Mouse (Mus musculus): ENCODE results near the gene E2f2. TPM values are rescaled to one million over a fixed set of nuclear protein-coding genes. Genes with fewer than 3 reads are reported as not detected.
A peak's percentile ranks its signal among the peaks of the same experiment; 100 is the strongest.

The E2f2 gene
- total RNA-seq, 1 experiment from 2014 or later, result 6.8 TPM

DNA sequence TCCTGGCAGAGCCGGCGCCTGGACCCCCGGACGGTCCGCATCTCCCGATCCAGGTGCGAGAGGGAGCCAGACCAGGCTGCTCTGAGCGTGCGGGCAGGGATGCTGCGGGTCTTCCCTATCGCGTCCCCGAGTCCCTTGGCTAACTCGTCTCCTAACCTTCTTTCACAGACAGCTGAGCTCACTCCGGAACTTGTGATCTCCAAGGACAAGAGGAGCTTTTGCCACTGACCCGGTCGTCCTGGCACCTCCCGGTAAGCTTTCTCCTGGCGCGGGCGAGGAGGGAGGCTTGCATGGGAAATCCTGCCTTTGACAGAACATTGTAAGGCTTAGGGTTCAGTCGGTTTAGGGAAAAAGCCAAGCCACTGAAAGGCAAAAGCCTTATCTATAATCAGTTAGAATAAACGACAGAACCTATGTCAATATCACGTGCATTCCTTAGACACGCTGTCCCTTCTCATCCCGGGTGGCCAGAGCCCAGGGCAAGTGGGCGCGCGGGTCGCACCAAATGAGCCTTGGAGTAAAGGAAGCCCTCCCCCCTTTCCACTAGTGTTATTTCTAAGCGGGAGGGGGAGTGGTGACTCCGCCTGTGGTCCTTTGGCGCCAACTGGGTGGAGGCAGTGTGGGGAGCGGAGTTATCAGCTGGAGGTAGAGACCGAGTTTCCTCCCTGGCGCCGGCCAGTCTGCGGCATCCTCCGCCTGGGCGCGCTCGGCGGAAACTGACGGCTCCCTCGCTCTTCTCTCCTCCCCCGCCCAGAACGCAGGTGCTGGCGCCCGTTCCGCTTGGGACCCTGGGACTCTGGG is 27.9 kb upstream of the E2f2 start:
- peak; percentile 56 for ATAC-seq (replicated peaks; ENCODE audit: low read depth, poor library complexity, severe bottlenecking)

DNA sequence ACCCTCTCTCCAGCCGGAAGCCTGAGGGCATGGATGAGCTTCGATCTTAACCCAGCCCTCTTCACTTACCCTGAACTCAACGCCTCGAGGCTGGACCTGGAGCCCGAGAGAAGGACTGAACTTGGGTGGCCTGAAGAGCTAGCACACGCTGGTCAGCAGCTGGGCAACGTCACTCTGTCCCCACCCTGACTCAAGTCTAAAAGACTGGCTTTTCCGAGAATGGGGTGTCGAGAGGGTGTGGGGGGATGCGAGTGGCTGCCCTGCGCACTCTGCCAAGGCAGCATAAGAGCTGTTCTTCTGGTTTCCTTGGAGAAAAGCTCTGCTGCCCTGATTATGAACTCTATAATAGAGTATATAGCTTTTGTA is 27.3 kb upstream of the E2f2 start:
- no peak for ATAC-seq (replicated peaks; ENCODE audit: low read depth, poor library complexity, severe bottlenecking)

DNA sequence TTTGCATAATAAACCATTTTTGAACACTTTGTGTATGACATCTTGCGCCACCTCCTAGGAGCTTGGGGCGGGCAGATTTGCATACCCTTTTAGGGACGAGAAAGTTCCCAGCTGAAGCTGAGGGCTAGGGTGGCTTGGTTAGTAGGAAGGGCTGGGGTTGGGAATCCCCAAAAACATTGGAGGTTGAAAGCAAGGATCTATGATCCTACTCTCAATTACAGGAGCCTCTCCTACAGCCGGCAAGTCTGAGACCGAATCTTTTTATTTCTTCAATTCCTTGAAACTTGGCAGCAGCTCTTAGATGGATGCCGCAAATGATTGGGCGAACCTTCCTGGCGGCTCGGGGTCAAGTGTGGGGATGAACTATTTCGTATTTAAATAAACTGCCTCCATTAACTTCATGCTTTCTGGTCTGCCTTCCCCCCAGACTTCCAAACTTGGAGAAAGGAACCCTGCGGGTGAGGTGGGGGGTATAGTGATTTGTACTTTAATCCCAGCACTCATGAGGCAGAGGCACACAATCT is 26.8 kb upstream of the E2f2 start:
- ATAC-seq (replicated peaks; ENCODE audit: low read depth, poor library complexity, severe bottlenecking), result no peak

DNA sequence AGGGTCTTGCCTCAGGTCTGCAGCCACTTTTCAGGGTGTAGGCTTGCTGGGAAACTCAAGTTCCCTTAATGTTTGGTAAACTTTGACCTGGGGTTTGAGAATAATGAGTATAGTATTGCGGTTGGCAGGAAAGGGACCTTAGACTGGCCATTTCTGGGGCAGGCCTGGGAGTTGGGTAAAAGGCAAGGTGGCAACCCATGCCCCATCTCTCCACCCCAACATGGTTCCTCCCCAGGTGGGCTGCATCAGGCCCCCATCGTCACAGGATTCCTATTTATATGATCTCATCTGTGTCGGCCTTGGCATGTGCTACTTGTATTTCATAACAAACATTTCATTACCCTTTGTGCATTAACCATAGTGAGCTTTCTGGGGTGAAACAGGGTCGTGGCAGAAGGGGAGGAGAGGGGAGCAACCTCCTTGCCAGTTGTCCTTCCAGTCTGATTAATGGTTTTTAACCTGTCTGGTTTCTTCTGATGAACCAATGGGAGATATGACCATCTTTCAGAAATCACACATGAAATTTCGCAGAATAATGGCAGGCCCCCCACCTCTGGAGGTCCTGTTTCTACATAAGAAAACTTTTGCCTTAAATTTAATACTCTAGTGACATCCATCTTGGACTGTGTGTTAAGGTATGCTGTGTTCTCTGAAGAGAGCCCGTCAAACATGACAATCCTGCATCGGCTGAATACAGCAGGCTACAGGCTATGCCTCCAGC is 26.0 kb upstream of the E2f2 start:
- ATAC-seq (replicated peaks; ENCODE audit: low read depth, poor library complexity, severe bottlenecking), result no peak

DNA sequence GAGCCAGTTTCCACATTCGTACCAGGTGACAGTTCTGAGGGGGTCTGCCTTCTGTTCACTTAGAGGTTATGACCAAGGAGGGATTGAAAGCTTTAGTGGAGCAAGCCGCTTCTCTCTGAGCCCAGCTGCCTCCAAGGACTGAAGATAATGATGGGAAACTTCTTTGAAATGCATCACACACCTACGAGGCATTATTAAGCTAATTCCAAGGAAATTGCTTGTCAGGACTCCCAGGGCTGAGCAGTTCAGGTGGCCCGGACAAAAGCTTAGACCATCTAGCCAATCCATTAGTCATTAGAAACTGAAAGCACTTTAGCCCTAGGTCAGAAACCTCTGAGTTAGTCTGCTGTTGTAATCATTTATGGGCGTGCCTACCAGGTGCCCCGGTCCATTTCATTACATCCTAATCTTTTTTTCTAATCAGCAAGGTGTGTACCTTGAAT is 25.5 kb upstream of the E2f2 start:
- ATAC-seq (replicated peaks; ENCODE audit: low read depth, poor library complexity, severe bottlenecking), result no peak

DNA sequence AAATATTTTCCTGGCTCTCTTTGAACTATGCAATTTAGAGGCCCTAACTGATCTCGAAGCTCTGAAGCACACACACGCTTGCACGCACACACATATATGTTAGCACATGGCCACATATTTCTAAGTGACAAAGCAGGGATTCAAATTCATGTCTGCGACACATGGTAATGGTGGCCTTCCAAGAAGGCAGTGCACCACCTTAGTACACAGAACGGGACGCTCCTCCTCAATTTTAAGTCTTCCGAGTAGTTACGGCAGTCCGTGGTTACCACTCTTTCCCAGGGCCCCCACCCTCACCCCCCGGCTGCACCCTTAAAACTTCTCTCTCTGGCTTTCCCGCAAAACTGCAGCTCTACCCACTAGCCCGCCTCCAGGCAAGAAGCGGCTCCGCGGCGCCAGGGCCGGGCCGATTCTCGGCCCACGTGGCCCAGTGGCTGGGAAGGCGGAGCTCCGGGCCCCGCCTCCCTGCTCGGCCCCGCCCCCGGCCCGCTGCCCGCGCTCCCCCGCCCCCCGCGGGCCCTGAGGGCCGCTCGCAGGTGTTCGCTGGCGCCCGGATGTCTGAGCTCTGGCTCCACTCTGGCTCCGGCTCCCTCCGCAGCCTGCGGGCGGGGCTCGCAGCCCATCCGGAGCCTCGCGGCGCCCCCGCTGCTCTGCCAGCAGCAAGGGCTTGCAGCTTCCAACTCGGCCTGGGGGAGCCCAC is 24.6 kb upstream of the E2f2 start:
- ATAC-seq (replicated peaks; ENCODE audit: low read depth, poor library complexity, severe bottlenecking), result peak; percentile 30

DNA sequence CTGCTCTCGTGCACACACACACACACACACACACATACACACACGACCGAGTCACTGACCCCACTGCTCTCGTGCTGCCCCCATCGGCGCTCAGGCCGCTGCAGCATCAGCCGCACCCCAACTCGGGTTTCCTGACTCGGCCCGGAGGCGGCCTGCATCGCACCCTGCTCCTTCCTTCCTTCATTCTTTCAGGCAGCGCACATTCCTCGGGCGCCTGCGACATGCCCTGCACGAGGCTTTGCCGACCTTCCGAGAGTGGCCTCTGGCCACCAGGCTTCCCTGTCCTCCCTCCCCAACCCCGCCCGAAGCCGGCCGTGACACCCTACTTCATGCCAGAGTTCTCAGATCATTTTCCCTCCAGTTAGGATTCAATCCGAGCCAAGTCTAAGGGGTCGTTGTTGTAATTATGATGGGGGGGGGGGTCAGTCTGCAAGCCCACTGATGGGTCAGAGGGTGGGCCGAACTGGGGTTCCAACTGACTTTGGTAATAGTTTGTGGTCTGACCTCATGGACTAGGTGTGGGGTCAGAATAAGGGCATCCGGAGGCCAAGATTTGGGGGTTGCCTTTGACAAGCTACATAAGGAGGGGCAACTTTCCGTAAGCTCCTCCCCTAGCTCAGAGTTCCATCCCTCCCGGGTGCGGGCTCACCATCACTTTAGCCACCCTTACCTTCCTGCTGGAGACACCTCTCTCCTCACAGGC is 23.7 kb upstream of the E2f2 start:
- ATAC-seq (replicated peaks; ENCODE audit: low read depth, poor library complexity, severe bottlenecking), result no peak

DNA sequence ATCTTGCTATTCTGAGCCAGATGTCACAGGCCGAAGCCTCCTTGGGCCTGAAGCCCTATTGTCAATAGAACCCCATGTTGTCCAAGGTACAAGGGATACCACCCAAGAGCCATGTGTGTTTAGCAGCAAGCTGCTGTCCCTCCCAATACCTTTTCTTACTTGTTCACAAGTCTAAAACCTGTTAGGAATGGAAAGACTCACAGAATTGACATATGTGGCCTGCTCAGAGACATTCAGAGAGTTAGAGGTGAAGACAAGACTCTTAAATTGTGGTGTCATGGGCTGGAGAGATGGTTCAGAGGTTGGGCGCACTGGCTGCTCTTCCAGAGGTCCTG is 23.2 kb upstream of the E2f2 start:
- ATAC-seq (replicated peaks; ENCODE audit: low read depth, poor library complexity, severe bottlenecking), result no peak

DNA sequence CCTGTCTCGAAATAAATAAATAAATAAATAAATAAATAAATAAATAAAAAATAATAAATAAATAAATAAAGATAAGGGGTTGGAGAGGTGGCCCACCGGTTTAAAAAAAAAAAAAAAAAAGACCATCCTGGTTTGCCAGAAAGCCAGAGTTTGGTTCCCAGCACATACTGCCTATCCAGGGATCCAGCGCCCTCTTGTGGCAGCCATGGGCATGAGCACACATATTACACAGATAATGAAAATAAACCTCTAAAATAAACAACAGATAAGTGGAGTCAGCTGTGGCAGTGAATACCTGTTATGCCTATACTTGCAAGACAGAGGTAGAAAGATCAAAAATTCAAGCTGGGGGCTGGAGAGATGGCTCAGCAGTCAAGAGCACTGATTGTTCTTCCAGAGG is 22.5 kb upstream of the E2f2 start:
- ATAC-seq (replicated peaks; ENCODE audit: low read depth, poor library complexity, severe bottlenecking), result 0 out of 2 replicates have a peak, but pooled peaks have one; percentile 23

DNA sequence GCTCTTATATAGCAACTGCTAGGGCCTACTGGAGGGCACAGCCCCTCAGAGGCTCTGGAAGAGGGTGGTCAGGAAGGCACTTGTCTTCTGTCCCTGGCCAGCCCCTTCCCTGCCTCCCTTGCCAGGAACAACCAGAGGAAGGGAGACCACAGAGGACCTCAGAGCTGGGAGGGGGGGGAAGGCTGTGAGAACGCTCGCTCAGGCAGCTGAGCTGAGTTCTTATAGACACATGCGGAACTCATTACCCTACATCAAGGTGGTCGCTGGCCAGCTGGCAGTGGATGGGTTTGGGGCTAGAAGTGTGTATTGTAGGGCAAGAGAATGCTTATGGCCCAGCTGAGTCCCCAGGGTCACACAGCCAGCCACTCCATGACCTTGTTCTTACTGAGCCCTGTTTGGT is 21.6 kb upstream of the E2f2 start:
- ATAC-seq (replicated peaks; ENCODE audit: low read depth, poor library complexity, severe bottlenecking), result no peak

DNA sequence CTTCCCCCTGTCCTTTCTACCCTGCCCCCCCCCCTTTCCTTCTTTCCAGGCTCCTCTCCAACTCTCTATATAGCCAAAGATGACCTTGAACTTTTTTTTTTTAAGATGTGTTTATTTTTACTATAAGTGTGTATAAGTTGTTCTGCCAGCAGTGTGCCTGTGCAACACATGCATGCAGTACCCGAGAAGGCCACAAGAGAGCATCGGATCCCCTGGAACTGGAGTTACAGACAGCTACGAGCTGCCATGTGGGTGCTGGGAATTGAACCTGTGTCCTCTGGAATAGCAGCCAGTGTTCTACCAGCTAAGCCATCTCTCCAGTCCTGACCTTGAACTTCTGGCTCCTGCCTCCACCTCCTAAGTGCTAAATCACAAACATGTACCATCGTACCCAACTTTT is 19.4 kb upstream of the E2f2 start:
- ATAC-seq (replicated peaks; ENCODE audit: low read depth, poor library complexity, severe bottlenecking), result no peak

DNA sequence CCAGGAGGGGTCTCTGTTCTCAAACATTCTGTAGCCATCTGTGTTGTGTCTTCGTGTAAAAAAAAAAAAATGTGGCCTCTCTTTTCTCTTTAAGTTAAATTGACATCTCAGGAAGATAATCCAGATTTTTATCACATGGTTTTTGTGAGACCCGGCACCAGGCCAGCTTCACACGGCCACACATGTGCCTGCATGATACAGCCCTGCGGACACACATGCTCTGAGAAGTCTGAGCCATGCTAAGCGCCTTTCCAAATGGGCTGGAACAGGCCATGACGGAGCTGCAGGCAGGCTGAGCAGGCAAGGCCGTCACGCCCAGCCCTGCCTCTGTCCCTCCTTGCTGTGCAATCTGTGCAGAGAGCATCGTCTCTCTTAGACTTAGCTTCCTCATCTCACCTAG is 17.7 kb upstream of the E2f2 start:
- ATAC-seq (replicated peaks; ENCODE audit: low read depth, poor library complexity, severe bottlenecking), result no peak

DNA sequence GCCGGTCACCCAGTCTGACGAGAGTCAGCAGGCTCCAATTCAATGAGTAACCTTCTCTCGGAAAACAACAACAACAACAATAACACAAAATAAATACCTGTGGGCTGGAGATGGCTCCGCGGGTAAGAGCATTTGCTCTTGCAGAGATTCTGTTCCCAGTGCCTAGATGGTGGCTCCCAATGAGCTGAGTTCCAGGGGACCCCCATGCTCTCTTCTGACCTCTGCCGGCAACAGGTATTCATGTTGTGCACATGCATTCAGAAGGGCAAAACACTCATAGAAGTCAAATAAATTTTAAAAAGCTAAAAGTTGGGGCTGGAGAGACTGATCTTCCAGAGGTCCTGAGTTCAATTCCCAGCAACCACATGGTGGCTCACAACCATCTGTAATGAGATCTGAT is 13.7 kb upstream of the E2f2 start:
- no peak for ATAC-seq (replicated peaks; ENCODE audit: low read depth, poor library complexity, severe bottlenecking)

DNA sequence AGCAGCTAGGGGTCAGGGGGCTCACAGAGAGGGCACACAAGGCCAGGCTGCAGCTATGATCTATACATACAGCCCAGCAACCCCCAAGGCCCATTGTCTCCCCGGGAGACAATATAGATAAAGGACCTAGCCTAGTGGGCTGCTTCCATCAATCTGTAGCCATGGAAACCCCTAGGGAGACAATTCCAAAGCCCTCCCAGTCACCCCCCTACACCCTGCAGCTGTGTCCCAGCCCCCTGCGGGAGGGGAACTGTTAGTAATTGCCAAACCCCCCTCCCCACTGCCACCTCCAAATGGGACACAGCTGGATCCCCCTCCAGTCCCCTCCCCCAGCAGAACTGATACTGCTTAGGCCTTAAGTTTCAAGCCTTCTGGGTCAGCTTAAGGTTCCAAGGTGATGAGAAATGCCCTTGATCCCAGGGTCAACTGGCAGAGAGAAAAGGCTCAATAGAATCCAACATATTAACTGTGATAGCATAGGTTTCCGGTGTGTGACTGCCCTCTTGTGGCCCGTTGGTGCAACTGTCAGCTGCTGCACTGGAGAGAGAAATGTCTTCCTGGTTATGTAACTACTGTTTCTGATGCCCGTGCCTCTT is 12.3 kb upstream of the E2f2 start:
- peak; percentile 91 for ATAC-seq (replicated peaks; ENCODE audit: low read depth, poor library complexity, severe bottlenecking)

DNA sequence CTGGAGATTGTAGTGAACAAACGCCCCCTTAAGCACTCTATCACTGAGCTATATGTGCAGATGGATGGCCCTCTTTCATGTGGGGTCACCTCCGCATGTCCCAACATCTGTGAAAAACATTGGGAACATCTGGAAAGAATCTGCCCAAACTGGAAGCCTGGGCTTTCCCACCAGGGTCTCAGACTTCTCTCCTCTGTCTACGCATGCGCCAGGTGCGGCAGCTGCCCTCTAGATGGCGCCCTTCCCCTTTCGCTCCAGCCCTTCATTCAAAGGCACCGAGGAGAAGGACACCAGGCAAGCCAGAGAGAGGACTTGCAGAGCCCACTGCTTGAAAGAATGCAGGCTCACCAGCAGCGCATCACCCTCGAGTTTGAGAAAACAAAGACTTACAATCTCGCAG is 8.7 kb upstream of the E2f2 start:
- ATAC-seq (replicated peaks; ENCODE audit: low read depth, poor library complexity, severe bottlenecking), result peak; percentile 86

DNA sequence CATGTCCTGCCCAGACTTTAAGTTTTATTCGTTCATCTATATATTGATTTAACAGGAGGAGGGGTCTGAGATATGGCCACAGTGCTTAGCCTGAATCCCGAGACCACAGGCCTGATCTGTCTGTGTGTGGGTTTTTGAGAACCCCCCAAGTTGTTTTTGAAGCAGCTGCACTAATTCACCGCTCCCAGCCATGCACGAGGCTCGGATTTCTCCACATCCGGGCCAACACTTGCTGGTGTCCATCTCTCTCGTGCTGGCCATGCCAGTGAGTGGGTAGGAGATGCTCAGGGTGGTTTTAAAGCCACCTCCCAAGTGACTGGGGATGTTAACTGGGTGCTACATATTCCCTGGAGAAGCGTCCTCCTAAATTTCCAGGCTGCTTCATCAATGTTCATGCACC is 7.2 kb upstream of the E2f2 start:
- ATAC-seq (replicated peaks; ENCODE audit: low read depth, poor library complexity, severe bottlenecking), result no peak

DNA sequence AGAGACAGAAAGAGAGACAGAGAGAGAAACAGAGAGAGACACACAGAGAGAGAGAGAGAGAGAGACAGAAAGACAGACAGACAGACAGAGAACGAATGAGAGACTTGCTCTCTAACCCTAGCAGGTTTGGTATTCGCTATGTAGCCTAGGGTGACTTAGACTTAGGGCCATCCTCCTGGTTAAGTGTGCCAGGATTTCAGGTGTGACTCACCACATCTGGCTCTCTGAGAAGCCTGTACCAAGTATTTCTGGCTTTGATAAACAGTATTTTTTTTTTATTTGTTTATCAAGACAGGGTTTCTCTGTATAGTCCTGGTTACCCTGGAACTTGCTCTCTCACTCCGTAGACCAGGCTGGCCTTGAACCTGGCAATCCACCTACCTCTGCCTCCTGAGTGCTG is 4.5 kb upstream of the E2f2 start:
- ATAC-seq (replicated peaks; ENCODE audit: low read depth, poor library complexity, severe bottlenecking), result no peak

DNA sequence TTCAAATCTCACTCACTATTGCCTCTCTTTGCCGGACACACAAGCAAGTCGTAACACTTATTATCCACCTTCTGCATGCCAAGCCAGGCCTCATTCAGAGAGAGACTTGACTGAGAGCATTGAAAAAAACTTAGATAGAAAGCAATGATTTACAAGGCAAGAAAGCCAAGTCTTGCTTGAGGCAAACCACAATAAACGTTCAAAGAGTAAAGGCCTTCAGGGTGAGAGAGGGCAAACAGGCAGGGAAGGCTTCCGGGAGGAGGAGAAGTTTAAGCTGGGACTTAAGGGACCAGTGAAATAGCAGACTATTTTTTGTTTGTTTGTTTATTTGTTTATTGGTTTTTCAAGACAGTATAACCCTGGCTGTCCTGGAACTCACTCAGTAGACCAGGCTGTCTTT is 1.8 kb upstream of the E2f2 start:
- no peak for ATAC-seq (replicated peaks; ENCODE audit: low read depth, poor library complexity, severe bottlenecking)

DNA sequence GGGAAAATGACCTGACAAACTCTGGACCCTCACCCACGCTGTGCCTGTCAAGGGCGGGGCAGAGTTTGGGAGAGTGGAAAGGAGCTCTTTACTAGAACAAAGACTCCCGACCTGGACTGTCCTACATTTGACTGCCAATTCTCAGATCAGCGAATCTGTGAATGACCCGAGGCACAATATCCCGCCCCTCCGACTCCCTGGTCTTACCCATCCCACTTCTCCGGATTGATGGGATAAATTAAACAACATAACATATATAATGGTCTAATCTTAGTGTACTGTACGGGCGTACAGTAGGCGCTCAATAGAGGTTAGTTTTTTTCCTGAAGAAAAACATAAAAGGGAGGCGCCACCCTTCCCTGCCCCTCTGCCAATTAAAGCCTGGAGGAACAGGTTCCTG is 739 bp upstream of the E2f2 start:
- ATAC-seq (replicated peaks; ENCODE audit: low read depth, poor library complexity, severe bottlenecking), result no peak

DNA sequence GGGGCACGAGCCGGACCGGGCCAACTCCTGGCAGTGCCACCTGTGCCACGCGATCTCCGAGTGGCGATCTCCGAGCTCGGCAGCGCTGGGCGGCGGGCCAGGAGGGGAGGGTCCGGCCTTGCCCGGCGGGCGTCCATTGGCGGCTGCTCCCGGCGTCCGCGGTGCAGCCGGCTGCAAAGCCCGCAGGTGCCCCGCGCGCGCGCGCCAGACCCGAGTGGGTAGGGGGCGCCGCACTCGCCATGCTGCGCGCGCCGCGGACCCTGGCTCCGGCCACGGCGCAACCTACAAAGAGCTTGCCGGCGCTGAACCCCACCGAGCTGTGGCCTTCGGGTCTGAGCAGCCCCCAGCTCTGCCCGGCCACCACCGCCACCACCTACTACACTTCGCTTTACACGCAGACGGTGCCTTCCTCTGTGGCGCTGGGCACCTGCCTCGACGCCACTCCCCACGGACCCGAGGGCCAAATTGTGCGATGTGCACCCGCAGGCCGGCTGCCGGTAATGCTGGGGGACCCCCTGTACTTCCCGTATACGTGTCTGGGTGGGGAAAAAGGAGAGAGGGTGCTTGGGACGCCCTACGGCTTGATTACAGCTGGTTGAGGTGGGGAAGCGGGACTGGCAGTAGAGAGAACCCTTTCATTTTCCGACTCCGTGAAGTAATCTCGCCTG is 482 bp downstream of the E2f2 start:
- ATAC-seq (replicated peaks; ENCODE audit: low read depth, poor library complexity, severe bottlenecking), result no peak

All from common myeloid progenitor, adult 5-6 weeks (primary cell).